Mouse (Mus musculus): Measurements from ENCODE around the gene Snrpe. TPM values are rescaled to one million over a fixed set of nuclear protein-coding genes. Genes with fewer than 3 reads are reported as not detected.

Snrpe gene
- 198 TPM for polyA plus RNA-seq (2017; shearing (Covaris generic))

DNA sequence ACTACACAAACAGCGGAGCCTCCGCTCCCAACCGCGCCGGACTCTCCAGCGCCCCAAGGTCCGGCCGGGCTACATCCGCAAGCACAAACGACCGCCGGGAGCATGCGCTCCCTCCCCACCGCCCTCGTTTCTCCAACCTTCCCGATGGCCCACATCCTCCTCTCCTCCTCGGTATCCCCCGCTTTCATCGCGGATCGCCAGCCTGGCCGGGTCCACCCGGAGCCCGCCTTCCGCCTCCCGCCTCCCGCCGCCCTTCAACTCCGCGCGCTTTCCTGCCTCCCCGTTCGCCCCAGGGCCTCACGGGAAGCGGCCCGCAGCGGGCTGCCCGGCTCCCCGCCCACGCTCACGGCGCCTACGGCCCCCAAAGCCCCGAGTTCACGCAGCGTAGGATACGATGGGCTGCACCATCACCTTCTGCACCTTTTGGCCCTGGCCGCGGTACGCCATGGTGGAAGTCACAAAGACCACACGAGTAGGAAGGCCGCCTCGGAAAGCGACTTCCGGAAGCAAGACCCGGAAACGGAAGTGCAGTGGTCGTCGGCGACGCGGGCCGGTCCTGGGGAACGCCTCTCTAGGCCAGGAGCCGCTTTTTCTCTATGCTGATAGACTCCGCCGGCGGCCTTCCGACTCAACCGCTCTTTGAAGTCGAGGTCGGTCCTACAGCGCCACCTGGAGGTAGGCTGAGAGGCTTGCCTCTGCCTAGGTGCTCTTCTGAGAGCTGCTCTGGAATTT lies at the start of gene Snrpe:
TSS of gene Snrpe (minus strand) at position 521 of the 732 bp plus-strand sequence.

Other genes with a start within 250 kb of the Snrpe start
- not detected for gene Etnk2, start 246.7 kb downstream of the Snrpe start, polyA plus RNA-seq (2017; shearing (Covaris generic))
- gene Sox13, start 185.9 kb downstream of the Snrpe start, polyA plus RNA-seq (2017; shearing (Covaris generic)) = not detected
- not detected for gene Zbed6, start 50.6 kb upstream of the Snrpe start, polyA plus RNA-seq (2017; shearing (Covaris generic))
- gene Gm38394, start 51.0 kb upstream of the Snrpe start, polyA plus RNA-seq (2017; shearing (Covaris generic)) = 2.8 TPM
- gene Lax1, start 79.8 kb upstream of the Snrpe start, polyA plus RNA-seq (2017; shearing (Covaris generic)) = 101 TPM
- gene Atp2b4, start 190.8 kb upstream of the Snrpe start, polyA plus RNA-seq (2017; shearing (Covaris generic)) = 9.1 TPM